Mouse (Mus musculus) B cell, adult 62 days (primary cell): ENCODE measurements around the gene Pold2. TPM values are rescaled to one million over a fixed set of nuclear protein-coding genes. Genes with fewer than 3 reads are reported as not detected.

ENCODE experiments used
- total RNA-seq: library from RNA; stranded (reverse); gene quantifications from 4 replicates; pipeline ENCODE4 v1.2.4, GENCODE M21; 2023

The Pold2 gene
- 42.0 to 60.3 TPM (median 42.9 TPM) in 4 replicates for total RNA-seq

GRCm38 (mm10) chr11:5877921-5878526 is at the start of gene Pold2:
Pold2 (minus strand) TSS chr11:5878292.

GRCm38 (mm10) chr11:5898531-5898930 is 20.4 kb upstream of the Pold2 start, which contains the start of gene Myl7:
Myl7 (minus strand) TSS chr11:5898782.

GRCm38 (mm10) chr11:5861678-5862393 is 16.3 kb downstream of the Pold2 start, which contains the start of gene Aebp1:
Aebp1 (plus strand) TSS chr11:5861947.

GRCm38 (mm10) chr11:5837251-5838246 is 40.5 kb downstream of the Pold2 start, which contains the start of gene Polm:
Polm (minus strand) TSS chr11:5838016.

Other genes with a start within 250 kb of the Pold2 start
- gene Mrps24, start 162.6 kb downstream of the Pold2 start, total RNA-seq: 45.0 to 65.7 TPM (median 52.0 TPM) in 4 replicates
- gene Urgcp, start 115.9 kb downstream of the Pold2 start, total RNA-seq: 25.8 to 33.3 TPM (median 28.4 TPM) in 4 replicates
- 161 to 175 TPM (median 164 TPM) in 4 replicates for gene Dbnl, start 89.8 kb downstream of the Pold2 start, total RNA-seq
- gene Pgam2, start 74.6 kb downstream of the Pold2 start, total RNA-seq: not detected in 4 replicates
- gene Polm, start 40.3 kb downstream of the Pold2 start, total RNA-seq: 89.7 to 96.0 TPM (median 94.0 TPM) in 4 replicates
- gene Aebp1, start 16.3 kb downstream of the Pold2 start, total RNA-seq: 0.28 to 0.58 TPM (median 0.46 TPM) in 3 of 4 replicates, not detected in the other
- not detected in 4 replicates for gene Myl7, start 20.5 kb upstream of the Pold2 start, total RNA-seq
- gene Gck, start 71.8 kb upstream of the Pold2 start, total RNA-seq: not detected in 4 replicates
- gene Ykt6, start 77.4 kb upstream of the Pold2 start, total RNA-seq: 67.3 to 78.6 TPM (median 71.8 TPM) in 4 replicates
- gene Camk2b, start 188.1 kb upstream of the Pold2 start, total RNA-seq: 0.35 to 0.89 TPM (median 0.68 TPM) in 4 replicates